Mouse (Mus musculus): ENCODE measurements around the gene Vsig2.
A peak's percentile ranks its signal among the peaks of the same experiment; 100 is the strongest.

Gene Vsig2

GRCm38 (mm10) chr9:37560617-37561016 lies 21.6 kb downstream of the Vsig2 start:
- no peak for ATAC-seq (ENCODE audit: low TSS enrichment)

- ATAC-seq (ENCODE audit: low TSS enrichment), result no peak
These were observed 24.8 kb downstream of the Vsig2 start for GRCm38 (mm10) chr9:37563805-37564204.

GRCm38 (mm10) chr9:37567019-37567418 lies 28.0 kb downstream of the Vsig2 start:
- no peak for ATAC-seq (ENCODE audit: low TSS enrichment)

- peak; percentile 56 for ATAC-seq (ENCODE audit: low TSS enrichment)
These were observed 28.4 kb downstream of the Vsig2 start for GRCm38 (mm10) chr9:37567454-37567853.

GRCm38 (mm10) chr9:37567892-37568604 lies 29.0 kb downstream of the Vsig2 start:
- ATAC-seq (ENCODE audit: low TSS enrichment), result peak; percentile 89

GRCm38 (mm10) chr9:37568605-37569214 lies 29.7 kb downstream of the Vsig2 start:
- peak; percentile 2; the same call in 1 of the 2 replicates for ATAC-seq (ENCODE audit: low TSS enrichment)

- ATAC-seq (ENCODE audit: low TSS enrichment), result no peak
These were observed 30.3 kb downstream of the Vsig2 start for GRCm38 (mm10) chr9:37569231-37569835.

GRCm38 (mm10) chr9:37572204-37572876 lies 33.3 kb downstream of the Vsig2 start:
- no peak for ATAC-seq (ENCODE audit: low TSS enrichment)

- peak; percentile 78 for ATAC-seq (ENCODE audit: low TSS enrichment)
These were observed 37.4 kb downstream of the Vsig2 start for GRCm38 (mm10) chr9:37576436-37576930.

- no peak for ATAC-seq (ENCODE audit: low TSS enrichment)
These were observed 44.5 kb downstream of the Vsig2 start for GRCm38 (mm10) chr9:37583594-37583993.

- ATAC-seq (ENCODE audit: low TSS enrichment), result no peak
These were observed 47.7 kb downstream of the Vsig2 start for GRCm38 (mm10) chr9:37586718-37587117.

- no peak for ATAC-seq (ENCODE audit: low TSS enrichment)
These were observed 51.3 kb downstream of the Vsig2 start for GRCm38 (mm10) chr9:37590381-37590780.

- no peak for ATAC-seq (ENCODE audit: low TSS enrichment)
These were observed 53.0 kb downstream of the Vsig2 start for GRCm38 (mm10) chr9:37592025-37592424.

GRCm38 (mm10) chr9:37592633-37593032 lies 53.6 kb downstream of the Vsig2 start:
- no peak for ATAC-seq (ENCODE audit: low TSS enrichment)

- peak; percentile 84 for ATAC-seq (ENCODE audit: low TSS enrichment)
These were observed 54.6 kb downstream of the Vsig2 start for GRCm38 (mm10) chr9:37593690-37594089.
